Mouse (Mus musculus) kidney, postnatal 0 days (tissue): ENCODE data around the gene Enpp7. TPM values are rescaled to one million over a fixed set of nuclear protein-coding genes. Genes with fewer than 3 reads are reported as not detected.
A peak's percentile ranks its signal among the peaks of the same experiment; 100 is the strongest.

Source experiments
- ATAC-seq: fragments of 200-750 bp; cut with Nextera tagmentation; replicated peaks from 2 replicates; pipeline ENCODE4 v1.8.0; 2017; ENCODE audit warnings: low read depth, moderate number of reproducible peaks, moderate TSS enrichment, moderate library complexity; ENCODE audit not compliant: low FRiP score
- DNase-seq: peaks from one replicate; pipeline ENCODE4 v3.0.0-alpha.2; 2016; ENCODE audit warnings: low spot score
- H3K27ac ChIP-seq: fragments of 300-500 bp; sonication (generic); 2 replicates; pipeline ENCODE4 v1.5.1; 2014; ENCODE audit warnings: mild to moderate bottlenecking
- H3K27me3 ChIP-seq: fragments of 300-500 bp; sonication (generic); 2 replicates; pipeline ENCODE4 v1.6.1; 2014; ENCODE audit warnings: low read length, mixed read lengths; ENCODE audit not compliant: insufficient read depth
- H3K36me3 ChIP-seq: fragments of 300-500 bp; sonication (generic); 2 replicates; pipeline ENCODE4 v1.6.1; 2014; ENCODE audit warnings: low read length, mixed read lengths; ENCODE audit not compliant: insufficient read depth
- H3K4me1 ChIP-seq: fragments of 300-500 bp; sonication (generic); replicated peaks from 2 replicates; pipeline ENCODE4 v1.6.1; 2014; ENCODE audit warnings: antibody characterized with exemption, low read length, mixed read lengths; ENCODE audit not compliant: insufficient read depth
- H3K4me2 ChIP-seq: fragments of 300-500 bp; sonication (generic); 2 replicates; pipeline ENCODE4 v1.6.1; 2014; ENCODE audit warnings: mild to moderate bottlenecking, low read length, moderate library complexity, mixed read lengths
- H3K4me3 ChIP-seq: fragments of 300-500 bp; sonication (generic); replicated peaks from 2 replicates; pipeline ENCODE4 v1.5.1; 2014; ENCODE audit warnings: low read depth, low read length
- H3K9ac ChIP-seq: fragments of 300-500 bp; sonication (generic); 2 replicates; pipeline ENCODE4 v1.6.1; 2014; ENCODE audit warnings: low read depth, low read length
- H3K9me3 ChIP-seq: fragments of 300-500 bp; sonication (generic); replicated peaks from 2 replicates; pipeline ENCODE4 v1.6.1; 2016; ENCODE audit warnings: low read length, inconsistent platforms, mixed read lengths
- CTCF ChIP-seq: IDR thresholded peaks from 2 replicates; pipeline ENCODE4 v1.5.1; 2016; ENCODE audit warnings: antibody characterized with exemption, low read depth, mild to moderate bottlenecking, moderate library complexity
- WGBS: fragments of 180-500 bp; shearing (Covaris S2); extraction: QIAGEN DNeasy Blood & Tissue Kit; methylation state at CpG from one replicate; pipeline ENCODE4 v1.1.7; 2014; 5-methylcytosine and 5-hydroxymethylcytosine counted together
- polyA plus RNA-seq: library from polyadenylated mRNA; unstranded; fragments of >200 nt; fragmentation: Nextera tagmentation; extraction: Ambion mirVana; gene quantifications from 2 replicates; pipeline ENCODE4 v1.2.1, GENCODE M21; 2015

Gene Enpp7
- polyA plus RNA-seq, 1 experiment from 2014 or later: not detected

DNA sequence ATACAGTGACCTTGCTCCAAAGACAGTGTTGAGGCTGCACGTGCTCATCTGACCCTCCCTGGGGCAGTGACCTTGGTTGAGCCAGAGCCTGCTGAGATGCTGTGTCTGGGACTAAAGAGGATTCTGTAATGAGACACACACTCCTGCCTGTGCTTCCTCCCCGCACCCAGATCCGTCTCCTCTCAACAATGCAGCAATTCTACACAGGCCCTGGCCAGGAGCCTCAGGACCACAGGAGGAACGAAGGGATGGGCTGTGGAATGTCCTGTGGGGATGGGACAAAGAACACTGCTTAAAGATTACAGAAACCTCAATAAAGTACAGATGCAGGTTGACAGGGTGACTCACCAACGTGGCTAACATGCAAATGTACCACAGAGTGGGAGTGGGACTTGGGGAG lies 2.4 kb upstream of the Enpp7 start:
- Histone ChIP-seq H3K27ac (no peak overlapping the region), H3K4me2 (no peak overlapping the region), H3K27me3 (no peaks in the 10 kb centered on the region), H3K36me3 (no peaks in the 10 kb centered on the region), H3K9me3 (no peaks in the 10 kb centered on the region), H3K4me1 (no peaks in the 10 kb centered on the region), H3K4me3 (no peak overlapping the region), H3K9ac (no peak overlapping the region)
- DNase-seq (no peak), ATAC-seq (no peak)
- TF ChIP-seq CTCF: no peak
- WGBS: 54% methylated on average over 5 of the region's 5 CpGs

DNA sequence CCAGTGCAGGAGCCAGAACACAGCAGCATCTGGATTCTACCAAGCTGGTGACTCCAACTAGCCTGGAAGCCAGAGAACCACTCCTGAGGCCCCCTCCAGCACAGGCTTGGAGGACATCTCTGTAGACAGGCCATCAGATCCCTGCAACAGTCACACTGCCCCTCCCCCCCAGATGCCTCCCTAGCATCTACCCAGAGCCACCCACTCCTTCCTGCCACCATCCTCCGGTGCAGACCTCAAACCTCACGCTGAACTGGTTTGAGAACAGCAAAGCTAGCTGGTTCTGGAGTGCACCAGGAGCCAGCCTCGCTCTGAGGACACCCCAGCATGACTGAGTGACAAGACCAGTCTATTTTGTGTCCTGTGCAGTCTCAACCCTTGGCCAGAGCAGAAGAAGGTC lies 4.8 kb downstream of the Enpp7 start:
- Histone ChIP-seq H3K4me3 (no peak overlapping the region), H3K27me3 (no peaks in the 10 kb centered on the region), H3K27ac (no peak overlapping the region), H3K9me3 (no peaks in the 10 kb centered on the region), H3K36me3 (no peaks in the 10 kb centered on the region), H3K4me1 (no peaks in the 10 kb centered on the region), H3K4me2 (no peak overlapping the region), H3K9ac (no peak overlapping the region)
- no peak for TF ChIP-seq CTCF
- ATAC-seq (no peak), DNase-seq (no peak)
- 40% methylated on average over 3 of the region's 3 CpGs for WGBS

DNA sequence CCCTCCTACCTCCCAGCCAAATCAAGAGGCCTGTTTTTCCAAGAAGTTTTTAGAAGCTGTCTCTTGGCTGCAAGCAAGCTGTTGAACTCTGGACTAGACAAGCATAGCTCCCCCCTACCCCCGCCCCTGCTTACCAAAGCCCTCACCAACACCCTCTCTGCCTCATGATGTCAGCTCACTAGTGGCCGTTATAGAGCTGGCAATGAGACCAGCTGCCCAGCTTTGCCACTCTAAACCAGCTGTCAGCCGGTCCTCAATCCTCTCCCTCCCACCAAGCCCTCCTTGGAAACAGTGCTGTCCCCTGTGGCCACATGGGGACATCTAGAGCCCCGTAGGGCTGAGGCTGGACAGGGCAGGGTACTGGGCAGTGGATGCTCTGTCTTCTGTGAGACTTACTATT lies 7.5 kb downstream of the Enpp7 start:
- TF ChIP-seq CTCF: no peak
- no peak overlapping the region for H3K9ac ChIP-seq
- H3K4me3 ChIP-seq: no peak overlapping the region
- 22% methylated on average over 4 of the region's 4 CpGs for WGBS
- no peaks in the 10 kb centered on the region for H3K9me3 ChIP-seq
- no peaks in the 10 kb centered on the region for H3K36me3 ChIP-seq
- peak; percentile 10 for DNase-seq
- H3K4me1 ChIP-seq: 0 out of 2 replicates have a peak, but pooled peaks cover 4% of the 10 kb centered on the region
- H3K27me3 ChIP-seq: peaks cover 14% of the 10 kb centered on the region
- no peak for ATAC-seq
- no peak overlapping the region for H3K27ac ChIP-seq
- H3K4me2 ChIP-seq: no peak overlapping the region

DNA sequence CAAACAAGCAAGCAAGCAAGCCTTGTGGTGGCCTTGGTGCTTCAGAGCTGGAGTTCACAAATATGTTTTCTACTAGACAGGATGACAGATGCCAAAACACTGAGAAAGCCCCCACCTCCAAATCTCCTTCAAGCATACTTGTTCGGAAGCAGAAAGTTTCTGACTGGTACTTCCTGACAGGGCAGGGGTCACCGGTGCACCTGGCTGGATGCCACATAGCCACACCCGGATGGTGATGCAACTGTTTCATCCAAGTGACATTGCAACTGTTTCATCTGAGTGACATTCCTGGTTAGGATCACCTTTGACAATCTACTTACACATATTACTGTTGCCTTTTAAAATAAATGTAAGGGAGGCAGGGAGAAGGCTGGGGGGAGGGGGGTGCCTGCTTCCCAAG lies 9.2 kb downstream of the Enpp7 start:
- Histone ChIP-seq H3K4me3 (no peak overlapping the region), H3K4me2 (no peak overlapping the region), H3K27ac (no peak overlapping the region), H3K4me1 (0 out of 2 replicates have a peak, but pooled peaks cover 4% of the 10 kb centered on the region), H3K27me3 (peaks cover 14% of the 10 kb centered on the region), H3K9ac (no peak overlapping the region), H3K9me3 (no peaks in the 10 kb centered on the region), H3K36me3 (no peaks in the 10 kb centered on the region)
- 62% methylated on average over 3 of the region's 3 CpGs for WGBS
- ATAC-seq (no peak), DNase-seq (no peak)
- TF ChIP-seq CTCF: no peak

DNA sequence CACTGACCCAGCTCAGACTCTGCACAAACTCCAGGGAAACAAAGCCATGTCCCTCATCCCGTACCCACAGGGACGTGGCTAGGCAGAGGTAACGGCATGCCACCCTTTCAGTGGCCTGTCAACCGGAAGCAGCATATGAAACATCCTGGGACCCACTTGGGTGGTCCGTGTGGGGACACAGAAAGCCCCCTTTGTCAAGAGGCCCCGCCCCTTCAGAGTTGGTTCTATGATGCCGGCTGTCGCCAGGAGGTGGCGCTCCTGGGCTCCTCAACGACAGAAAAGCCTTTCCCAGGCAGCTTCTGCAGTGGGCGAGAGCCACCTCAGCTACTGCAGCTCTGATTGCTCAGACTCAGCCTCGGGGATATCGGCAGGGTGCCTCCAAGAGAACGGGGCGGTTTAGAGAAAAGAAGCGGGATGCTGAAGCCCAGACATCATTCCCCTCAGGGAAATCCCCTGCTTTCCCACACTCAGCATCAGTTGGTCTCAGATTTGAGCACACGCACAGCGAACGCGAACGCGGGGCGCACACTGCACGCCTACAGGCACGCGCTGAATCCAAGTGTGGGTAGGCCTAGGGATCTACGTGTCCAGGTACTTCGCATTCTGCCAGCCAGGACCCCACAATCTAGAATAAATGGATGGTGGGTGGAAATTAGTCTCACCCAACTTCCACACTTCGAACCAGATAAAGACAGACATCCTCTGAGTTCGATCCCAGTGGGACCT lies 10.7 kb downstream of the Enpp7 start:
- Histone ChIP-seq H3K27me3 (peaks cover 14% of the 10 kb centered on the region), H3K9me3 (no peaks in the 10 kb centered on the region), H3K4me1 (0 out of 2 replicates have a peak, but pooled peaks cover 4% of the 10 kb centered on the region), H3K4me3 (no peak overlapping the region), H3K27ac (no peak overlapping the region), H3K9ac (no peak overlapping the region), H3K36me3 (no peaks in the 10 kb centered on the region), H3K4me2 (peak overlapping the region; percentile 28)
- TF ChIP-seq CTCF: peak; percentile 92
- DNase-seq: peak; percentile 87
- no peak; the same call in 1 of the 2 replicates for ATAC-seq
- 8% methylated on average over 30 of the region's 30 CpGs for WGBS

DNA sequence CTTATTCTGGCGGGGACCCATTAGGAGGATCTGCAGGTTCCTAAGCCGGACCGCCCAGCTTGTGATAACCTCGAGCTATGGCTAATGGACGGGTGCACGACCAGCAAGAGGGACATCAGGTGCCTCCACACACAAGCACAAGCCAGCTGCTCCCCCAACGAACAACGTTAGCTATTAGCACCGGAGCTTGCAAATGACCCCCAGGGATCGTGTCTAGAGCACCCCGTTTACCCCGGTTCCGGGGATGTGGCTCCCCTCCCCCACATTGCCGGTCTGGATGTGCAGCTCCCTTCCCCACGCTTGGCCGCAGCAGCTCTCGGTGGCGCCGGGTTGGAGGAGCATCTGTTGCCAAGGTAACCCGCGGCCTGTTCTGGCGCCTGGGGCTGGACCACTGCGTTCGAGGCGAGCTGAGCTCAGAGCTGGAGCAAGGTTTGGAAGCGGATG lies 11.4 kb downstream of the Enpp7 start:
- H3K4me2 ChIP-seq: no peak overlapping the region
- peaks cover 14% of the 10 kb centered on the region for H3K27me3 ChIP-seq
- no peak overlapping the region for H3K4me3 ChIP-seq
- 3% methylated on average over 26 of the region's 26 CpGs for WGBS
- H3K9me3 ChIP-seq: no peaks in the 10 kb centered on the region
- ATAC-seq: no peak
- no peaks in the 10 kb centered on the region for H3K36me3 ChIP-seq
- DNase-seq: peak; percentile 10
- no peak overlapping the region for H3K27ac ChIP-seq
- no peak overlapping the region for H3K9ac ChIP-seq
- TF ChIP-seq CTCF: no peak
- 0 out of 2 replicates have a peak, but pooled peaks cover 4% of the 10 kb centered on the region for H3K4me1 ChIP-seq
